Mouse (Mus musculus): ENCODE measurements at regions not wholly inside any gene's neighbourhood (a gene's known extent, or its start where the extent isn't known, plus 50 kb on each side); places are given as distances from the start of the nearest gene placed in this dataset.

DNA sequence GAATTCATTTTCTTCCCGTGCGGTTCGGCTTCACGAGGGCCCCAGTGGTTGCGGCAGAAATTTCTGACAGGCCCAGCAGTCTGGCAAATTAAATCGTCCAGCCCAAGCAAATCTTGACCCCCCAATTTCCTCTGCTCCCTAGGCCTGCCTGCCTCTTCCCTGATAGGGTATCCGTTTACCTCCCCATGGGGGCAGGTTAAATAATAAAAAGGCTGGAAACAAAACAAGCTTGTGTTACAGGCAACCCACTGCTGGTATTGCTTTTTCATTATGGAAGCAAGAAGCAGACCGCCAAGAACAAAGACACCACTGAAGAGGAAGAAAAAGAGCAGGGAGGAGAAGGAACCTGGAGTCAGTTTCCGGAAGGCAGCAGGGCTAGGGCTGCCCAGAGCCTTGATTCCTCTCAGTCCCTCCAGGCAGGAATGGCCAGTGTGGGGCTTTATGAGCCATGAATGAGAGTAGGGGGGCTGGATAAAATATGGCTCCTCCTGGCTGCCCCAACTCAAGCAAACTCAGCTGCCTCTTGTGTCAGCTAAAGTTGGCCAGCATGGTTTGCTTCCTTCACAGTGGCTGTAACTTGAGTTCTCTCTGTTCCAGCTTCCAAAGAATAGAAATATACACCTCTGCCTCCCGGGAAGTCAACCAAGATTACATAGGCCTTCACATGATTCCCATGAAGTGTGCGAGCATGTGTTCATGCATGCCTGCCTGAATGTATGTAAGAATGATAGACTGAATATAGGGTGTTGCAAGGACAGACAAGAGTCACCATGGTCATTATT is 474.5 kb upstream of the Cdh4 start:
- no peaks in the 10 kb centered on the region for H3K36me3 ChIP-seq (replicated peaks in 1 of 2; ENCODE audit: control insufficient read depth in 1 of 2, insufficient read depth in 1 of 2, low read length in 1 of 2)
- in situ Hi-C loops (cut with MboI; ENCODE audit: low pct_ligation_motif_present, low pct_unique_long_range_greater_than_20kb, low sequenced_read_pairs) = no loop called here
- no peaks in the 10 kb centered on the region for H3K79me2 ChIP-seq (replicated peaks; ENCODE audit: control insufficient read depth, extremely low read depth, insufficient read depth, poor library complexity, severe bottlenecking)
- dilution Hi-C loops (cut with MboI; ENCODE audit: extremely low pct_ligation_motif_present, extremely low pct_unique_long_range_greater_than_20kb, low sequenced_read_pairs) = no loop called here
- no peak for DNase-seq (ENCODE audit: extremely low read depth)
- no peak overlapping the region for H3K27ac ChIP-seq (ENCODE audit: insufficient read depth, low read depth)
- peaks cover 86% of the 10 kb centered on the region for H3K9me3 ChIP-seq (replicated peaks; ENCODE audit: low read length)
- no peaks in the 10 kb centered on the region for H3K27me3 ChIP-seq (replicated peaks)
- H3K9ac ChIP-seq (ENCODE audit: insufficient read depth, low read depth) = no peak overlapping the region
- no peaks in the 10 kb centered on the region for H3K4me1 ChIP-seq (ENCODE audit: control insufficient read depth in 1 of 2, insufficient read depth in 2 of 2)
- H3K4me3 ChIP-seq (replicated peaks in 1 of 3; ENCODE audit: low read depth in 2 of 3, low read length in 2 of 3, poor library complexity in 1 of 3) = no peak overlapping the region
- TF ChIP-seq JUND (conservative IDR thresholded peaks at IDR 0.05; ENCODE audit: low read depth, low read length) = no peak
- no peak for TF ChIP-seq SMC3 (IDR thresholded peaks at IDR 0.05; ENCODE audit: low read depth, low read length)
- TF ChIP-seq KAT2A (IDR thresholded peaks at IDR 0.05; ENCODE audit: insufficient replicate concordance, low read length) = no peak
- no peak for TF ChIP-seq POLR2A (IDR thresholded peaks at IDR 0.05; ENCODE audit: low read depth, low read length)
- TF ChIP-seq E2F4 (IDR thresholded peaks at IDR 0.05; ENCODE audit: insufficient replicate concordance, low read depth, low read length) = no peak
- no peak overlapping the region for H3K4me2 ChIP-seq (ENCODE audit: insufficient read depth, low read depth, poor library complexity, severe bottlenecking)

DNA sequence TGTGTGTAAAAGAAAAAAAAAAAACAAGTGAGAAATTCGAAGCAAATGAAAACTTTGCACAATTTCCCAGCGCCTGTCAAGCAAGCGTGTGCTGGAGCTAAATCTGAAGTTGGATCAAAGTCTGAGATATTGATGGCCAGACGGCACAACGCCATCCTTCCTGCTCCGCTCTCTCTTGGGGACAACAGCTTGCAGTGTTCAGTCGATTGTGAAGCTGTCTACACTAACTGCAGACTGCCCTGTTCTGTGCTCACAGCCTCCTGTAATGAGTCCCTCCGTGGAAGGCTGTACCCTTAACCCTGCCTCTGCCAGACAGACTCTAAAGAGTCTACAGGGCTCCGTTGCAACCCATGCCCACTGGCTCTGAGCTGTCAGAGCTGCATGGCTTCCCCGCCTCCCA is 472.5 kb upstream of the Cdh4 start:
- Histone ChIP-seq H3K27ac (ENCODE audit: insufficient read depth, low read depth) (no peak overlapping the region), H3K4me1 (ENCODE audit: control insufficient read depth in 1 of 2, insufficient read depth in 2 of 2) (no peaks in the 10 kb centered on the region), H3K79me2 (replicated peaks; ENCODE audit: control insufficient read depth, extremely low read depth, insufficient read depth, poor library complexity, severe bottlenecking) (no peaks in the 10 kb centered on the region), H3K4me2 (ENCODE audit: insufficient read depth, low read depth, poor library complexity, severe bottlenecking) (no peak overlapping the region), H3K9ac (ENCODE audit: insufficient read depth, low read depth) (no peak overlapping the region), H3K27me3 (replicated peaks) (no peaks in the 10 kb centered on the region), H3K36me3 (replicated peaks in 1 of 2; ENCODE audit: control insufficient read depth in 1 of 2, insufficient read depth in 1 of 2, low read length in 1 of 2) (no peaks in the 10 kb centered on the region), H3K9me3 (replicated peaks; ENCODE audit: low read length) (peaks cover 85% of the 10 kb centered on the region), H3K4me3 (replicated peaks in 1 of 3; ENCODE audit: low read depth in 2 of 3, low read length in 2 of 3, poor library complexity in 1 of 3) (no peak overlapping the region)
- dilution Hi-C loops (cut with MboI; ENCODE audit: extremely low pct_ligation_motif_present, extremely low pct_unique_long_range_greater_than_20kb, low sequenced_read_pairs) = no loop called here
- in situ Hi-C loops (cut with MboI; ENCODE audit: low pct_ligation_motif_present, low pct_unique_long_range_greater_than_20kb, low sequenced_read_pairs) = no loop called here
- DNase-seq (ENCODE audit: extremely low read depth) = no peak
- no peak for TF ChIP-seq MEF2A (IDR thresholded peaks at IDR 0.05; ENCODE audit: borderline replicate concordance, low read depth, low read length)

DNA sequence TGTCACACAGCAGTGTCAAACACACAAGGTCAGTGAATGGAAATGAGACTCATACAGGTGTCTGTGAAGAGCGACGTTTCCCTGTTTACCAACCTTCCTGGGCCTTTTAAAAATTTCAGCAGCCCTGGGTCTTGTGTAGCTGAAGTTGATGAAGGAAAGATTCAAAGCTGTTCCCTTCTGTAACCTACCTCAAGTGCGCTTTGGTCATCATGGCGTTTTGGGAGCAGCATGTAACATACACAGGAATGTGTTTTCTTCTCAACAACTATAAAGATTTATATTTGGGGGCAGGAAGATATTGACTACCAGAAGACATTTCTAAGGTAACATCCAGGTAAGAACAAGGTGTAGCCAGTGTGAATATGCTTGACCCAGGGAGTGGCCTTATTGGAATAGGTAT is 466.9 kb upstream of the Cdh4 start:
- Histone ChIP-seq H3K4me2 (ENCODE audit: insufficient read depth, low read depth, poor library complexity, severe bottlenecking) (no peak overlapping the region), H3K4me3 (replicated peaks in 1 of 3; ENCODE audit: low read depth in 2 of 3, low read length in 2 of 3, poor library complexity in 1 of 3) (no peak overlapping the region), H3K9ac (ENCODE audit: insufficient read depth, low read depth) (no peak overlapping the region), H3K36me3 (replicated peaks in 1 of 2; ENCODE audit: control insufficient read depth in 1 of 2, insufficient read depth in 1 of 2, low read length in 1 of 2) (no peaks in the 10 kb centered on the region), H3K79me2 (replicated peaks; ENCODE audit: control insufficient read depth, extremely low read depth, insufficient read depth, poor library complexity, severe bottlenecking) (no peaks in the 10 kb centered on the region), H3K9me3 (replicated peaks; ENCODE audit: low read length) (peaks cover 93% of the 10 kb centered on the region), H3K27ac (ENCODE audit: insufficient read depth, low read depth) (no peak overlapping the region), H3K27me3 (replicated peaks) (no peaks in the 10 kb centered on the region), H3K4me1 (ENCODE audit: control insufficient read depth in 1 of 2, insufficient read depth in 2 of 2) (no peaks in the 10 kb centered on the region)
- TF ChIP-seq USF2 (conservative IDR thresholded peaks at IDR 0.05; ENCODE audit: low read depth, low read length) (no peak), POLR2AphosphoS2 (IDR thresholded peaks at IDR 0.05; ENCODE audit: low read depth, low read length) (no peak), ZKSCAN1 (IDR thresholded peaks at IDR 0.05; ENCODE audit: borderline replicate concordance, low read depth, low read length) (no peak), JUND (conservative IDR thresholded peaks at IDR 0.05; ENCODE audit: low read depth, low read length) (no peak), HCFC1 (IDR thresholded peaks at IDR 0.05; ENCODE audit: low read depth, low read length) (no peak), ZMIZ1 (IDR thresholded peaks at IDR 0.05; ENCODE audit: low read depth, low read length) (no peak), E2F4 (IDR thresholded peaks at IDR 0.05; ENCODE audit: insufficient replicate concordance, low read depth, low read length) (no peak), CHD1 (IDR thresholded peaks at IDR 0.05; ENCODE audit: low read depth, low read length) (no peak), IRF4 (IDR thresholded peaks at IDR 0.05; ENCODE audit: low read depth, low read length) (no peak), MAX (IDR thresholded peaks at IDR 0.05; ENCODE audit: low read length) (no peak), TCF12 (IDR thresholded peaks at IDR 0.05; ENCODE audit: low read depth, low read length) (no peak)
- DNase-seq (ENCODE audit: extremely low read depth) = no peak
- dilution Hi-C loops (cut with MboI; ENCODE audit: extremely low pct_ligation_motif_present, extremely low pct_unique_long_range_greater_than_20kb, low sequenced_read_pairs) = no loop called here
- in situ Hi-C loops (cut with MboI; ENCODE audit: low pct_ligation_motif_present, low pct_unique_long_range_greater_than_20kb, low sequenced_read_pairs) = no loop called here
